Mouse (Mus musculus) kidney, postnatal 14 days (tissue): ENCODE measurements around the gene Setd7.
"Not testable (repeated sequence)": the region's sequence is repeated elsewhere in the genome, so short reads cannot be mapped to it uniquely, and the experiment has no call there.

Source experiments
- DNase-seq: peaks from one replicate; pipeline ENCODE4 v3.0.0; 2022; ENCODE audit warnings: mixed read lengths

The Setd7 gene

DNA sequence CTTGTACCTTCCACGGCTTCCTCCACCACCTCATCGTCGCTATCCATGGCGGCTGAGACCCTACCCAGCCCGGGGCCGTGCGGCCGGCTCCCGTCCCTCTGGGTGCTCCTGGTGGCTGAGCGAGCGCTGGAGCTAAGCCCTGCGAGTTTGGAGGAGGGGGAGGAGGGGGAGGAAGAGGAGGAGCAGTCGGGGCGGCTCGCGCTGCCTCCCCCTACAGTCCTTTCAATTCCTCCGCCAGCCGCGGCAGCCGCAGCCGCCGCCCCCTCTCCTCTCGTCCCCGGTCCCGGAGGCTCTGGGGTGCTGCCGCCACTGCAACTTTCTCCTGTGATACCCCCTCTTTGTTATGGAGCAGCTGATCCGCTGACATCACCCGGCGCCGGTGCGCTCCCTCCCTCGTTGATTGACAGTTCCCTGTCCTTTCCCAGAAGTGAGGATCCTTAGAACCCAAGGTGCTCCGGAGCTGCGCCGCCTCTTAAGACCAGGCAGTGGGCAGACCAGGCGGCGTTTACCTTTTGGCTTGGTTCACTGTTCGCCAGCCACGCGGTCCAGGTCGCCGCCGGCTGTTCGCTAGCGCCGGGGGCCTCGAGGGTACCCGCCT is at the start of gene Setd7:
Gene Setd7 (minus strand): TSS at position 369 of the 598 bp plus-strand sequence.
- DNase-seq = peak; percentile 88

- DNase-seq = no peak
These were observed 43.8 kb upstream of the Setd7 start for GRCm38 (mm10) chr3:51604489-51604888.

GRCm38 (mm10) chr3:51603705-51604291 is 43.1 kb upstream of the Setd7 start:
- peak; percentile 17 for DNase-seq

DNA sequence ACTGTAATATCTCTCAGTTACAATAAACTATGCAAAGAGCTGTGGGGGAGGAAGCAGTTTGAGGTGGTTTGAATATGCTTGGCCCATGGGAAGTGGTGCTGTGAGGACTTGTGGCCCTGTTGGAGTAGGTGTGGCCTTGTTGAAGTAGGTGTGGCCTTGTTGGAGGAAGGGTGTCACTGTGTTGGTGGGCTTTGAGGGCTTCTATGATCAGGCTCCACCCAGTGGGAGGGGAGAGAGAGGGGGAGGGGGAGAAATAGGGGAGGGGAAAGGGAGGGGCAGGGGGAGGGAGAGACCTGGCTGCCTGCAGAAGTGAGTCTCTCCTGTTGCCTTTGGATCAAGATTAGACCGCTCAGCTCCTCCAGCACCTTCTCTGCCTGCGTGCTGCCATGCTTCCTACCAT is 40.8 kb upstream of the Setd7 start:
- no peak for DNase-seq

GRCm38 (mm10) chr3:51600728-51601127 is 40.0 kb upstream of the Setd7 start:
- no peak for DNase-seq

DNA sequence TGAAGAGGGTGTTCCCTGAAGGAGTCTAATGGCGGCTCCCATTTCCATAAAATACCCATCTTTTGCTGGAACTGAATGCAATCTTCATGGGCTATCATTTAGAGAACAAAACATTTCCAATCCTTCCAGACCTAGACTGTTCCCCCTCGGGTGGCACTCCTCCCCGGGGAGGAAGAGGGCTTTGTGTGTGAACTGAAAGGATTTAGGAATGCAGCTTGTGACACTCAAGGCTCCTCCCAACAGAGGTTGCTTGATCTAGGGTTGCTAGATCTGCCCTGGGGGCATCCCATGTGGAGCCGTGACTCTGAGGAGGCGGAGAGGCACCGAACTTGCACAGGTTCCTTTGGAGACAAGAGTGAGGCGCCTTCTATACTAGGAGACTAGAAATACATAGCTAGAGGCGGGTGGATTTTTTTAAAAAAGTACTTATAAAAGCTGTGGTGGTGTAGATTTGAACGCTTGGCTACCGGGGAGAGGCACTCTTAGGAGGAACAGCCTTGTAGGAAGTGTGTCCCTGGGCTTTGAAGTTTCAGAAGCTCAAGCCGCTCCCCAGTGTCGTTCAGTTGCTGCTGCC is 38.5 kb upstream of the Setd7 start:
- no peak for DNase-seq

GRCm38 (mm10) chr3:51596538-51596937 is 35.9 kb upstream of the Setd7 start:
- DNase-seq = no peak

- no peak for DNase-seq
These were observed 32.8 kb upstream of the Setd7 start for GRCm38 (mm10) chr3:51593506-51593905.

DNA sequence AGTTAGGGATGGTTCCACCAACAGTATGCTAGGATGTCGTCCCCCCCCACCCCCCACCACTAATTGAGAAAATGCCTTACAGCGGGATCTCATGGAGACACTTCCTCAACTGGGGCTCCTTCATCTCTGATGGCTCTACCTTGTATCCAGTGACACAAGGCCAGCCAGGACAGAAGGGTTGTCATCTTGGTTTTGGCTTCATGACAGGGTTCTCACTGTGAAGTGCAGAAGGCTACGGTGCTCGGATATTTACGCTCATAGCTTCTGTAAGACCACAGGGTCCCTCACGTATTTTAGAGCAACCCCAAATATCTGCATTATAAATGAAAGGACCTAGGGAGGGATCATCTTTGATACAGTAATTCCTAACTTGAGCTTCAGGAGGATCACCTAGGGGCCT is 30.9 kb upstream of the Setd7 start:
- DNase-seq = no peak

- no peak for DNase-seq
These were observed 29.7 kb upstream of the Setd7 start for GRCm38 (mm10) chr3:51590207-51590892.

DNA sequence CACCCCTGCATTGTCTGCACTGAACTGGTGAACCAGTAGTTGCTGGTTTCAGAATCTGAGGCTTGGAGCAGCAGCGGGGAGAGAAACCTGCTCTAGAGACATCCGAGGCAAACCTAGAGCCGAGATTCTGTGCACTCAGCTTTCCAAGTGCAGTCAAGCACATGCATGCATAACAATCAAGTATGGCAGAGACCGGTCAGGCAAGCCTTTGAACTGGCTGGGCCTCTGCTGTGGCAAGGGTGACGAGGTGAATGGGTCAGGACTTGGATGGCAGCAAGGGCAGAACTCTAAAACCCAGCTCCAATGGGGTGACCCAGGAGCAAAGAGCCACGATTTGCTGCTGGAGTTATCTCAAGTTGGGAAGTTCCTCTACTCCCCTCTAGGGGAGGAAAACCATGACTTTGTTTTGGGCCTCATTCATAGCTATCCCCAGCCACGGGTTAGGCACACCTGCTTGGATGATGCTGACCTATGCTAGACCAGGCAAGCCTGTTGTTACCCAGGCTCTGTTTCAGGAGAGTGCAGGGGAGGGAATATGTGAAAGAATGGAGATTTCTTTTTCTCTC is 27.1 kb upstream of the Setd7 start:
- no peak for DNase-seq

DNA sequence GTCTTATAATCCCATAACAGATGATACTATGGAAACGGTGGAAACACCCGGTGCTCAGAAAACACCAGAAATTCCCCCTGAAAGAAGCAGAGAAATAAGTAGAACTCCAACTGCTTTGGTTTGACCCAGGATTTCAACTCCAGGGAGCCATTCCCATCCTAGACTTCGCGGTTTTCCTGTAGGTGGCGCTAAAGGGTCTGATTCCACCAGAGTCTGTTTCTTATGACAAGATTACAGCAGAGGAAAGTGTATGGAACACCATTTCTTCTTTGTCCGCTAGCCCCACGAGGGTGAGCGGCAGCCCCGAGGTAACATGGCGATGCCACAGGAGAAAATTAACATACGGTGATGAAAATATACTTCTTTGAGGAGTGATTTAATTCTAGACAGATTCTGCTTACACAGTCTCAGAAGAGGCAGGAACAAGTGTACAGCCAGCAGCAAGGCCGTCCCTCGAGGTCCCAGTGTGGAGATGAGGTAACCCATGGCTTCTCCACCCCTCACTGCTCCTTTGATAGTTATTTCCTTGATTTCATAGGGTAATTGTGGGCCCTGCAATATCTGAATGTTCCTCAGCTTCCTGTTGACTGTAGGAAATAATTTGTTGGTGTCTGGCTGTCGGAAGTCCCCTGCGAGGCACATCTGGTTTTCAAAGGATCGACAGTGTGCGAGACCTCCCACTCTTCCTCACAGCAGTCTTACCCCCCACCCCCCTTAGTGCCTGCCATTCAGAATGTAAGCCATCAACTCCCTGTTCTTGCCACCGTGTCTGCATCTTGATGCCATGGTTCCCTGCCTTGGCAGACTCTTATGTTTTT is 23.1 kb upstream of the Setd7 start:
- peak; percentile 84 for DNase-seq

GRCm38 (mm10) chr3:51579243-51579642 is 18.6 kb upstream of the Setd7 start:
- DNase-seq = not testable (repeated sequence)

GRCm38 (mm10) chr3:51577816-51578749 is 17.4 kb upstream of the Setd7 start:
- DNase-seq = peak; percentile 67

DNA sequence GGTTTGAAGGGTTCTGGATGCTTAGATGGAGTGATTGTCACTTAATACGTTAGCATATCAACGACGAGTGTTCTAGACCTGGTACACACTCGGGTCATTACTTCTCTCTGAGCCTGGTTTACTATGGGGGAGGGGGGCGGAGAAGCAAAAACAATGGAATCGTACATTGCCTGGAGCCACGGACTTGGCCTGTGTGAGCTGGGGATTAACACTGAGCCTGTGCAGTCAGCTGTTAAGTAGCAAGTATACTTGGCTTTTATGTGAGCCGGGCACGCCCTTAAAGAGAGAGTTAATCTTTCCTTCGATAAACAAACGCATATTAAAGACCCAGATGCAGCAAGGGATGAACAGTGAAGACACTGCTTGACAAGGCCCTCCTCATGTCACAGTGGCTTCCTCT is 16.7 kb upstream of the Setd7 start:
- DNase-seq = peak; percentile 37

DNA sequence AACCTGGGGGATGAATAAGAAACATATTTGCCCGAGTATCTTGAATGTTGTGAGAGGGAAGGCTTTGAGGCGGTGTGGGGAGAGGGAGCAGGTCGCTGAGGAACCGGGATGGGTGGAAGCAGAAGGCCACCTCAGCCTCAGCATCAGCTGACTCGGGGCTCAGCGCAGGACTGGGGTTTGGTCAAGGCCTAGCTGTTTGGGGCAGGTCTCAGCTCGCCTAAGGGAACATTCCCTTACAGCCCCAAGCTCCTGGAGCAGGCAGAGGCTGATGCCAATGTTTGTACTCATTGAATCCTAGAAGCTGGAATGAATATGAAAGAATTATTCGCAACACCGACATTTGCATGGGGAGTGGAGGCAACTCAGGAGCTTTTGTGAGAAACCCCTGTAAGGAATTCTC is 13.2 kb upstream of the Setd7 start:
- no peak for DNase-seq

DNA sequence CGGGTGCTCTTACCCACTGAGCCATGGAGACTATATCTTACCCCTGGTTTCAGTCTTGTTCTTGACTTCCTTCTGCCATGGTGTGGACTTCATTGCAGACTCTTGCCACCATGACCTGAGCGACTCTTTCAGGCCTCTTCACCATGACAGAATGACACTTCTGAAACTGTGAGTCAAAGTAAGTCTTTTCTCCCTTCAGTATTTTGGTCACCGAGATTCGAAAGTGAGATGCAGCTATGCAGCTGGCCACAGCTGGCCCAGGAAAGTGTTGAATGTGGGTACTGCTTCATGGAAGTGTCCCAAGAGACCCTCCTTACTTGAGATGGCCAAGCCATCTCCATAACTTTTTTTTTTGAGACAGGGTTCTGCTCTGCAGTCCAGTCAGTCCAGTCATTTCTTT is 9.5 kb upstream of the Setd7 start:
- DNase-seq = no peak

DNA sequence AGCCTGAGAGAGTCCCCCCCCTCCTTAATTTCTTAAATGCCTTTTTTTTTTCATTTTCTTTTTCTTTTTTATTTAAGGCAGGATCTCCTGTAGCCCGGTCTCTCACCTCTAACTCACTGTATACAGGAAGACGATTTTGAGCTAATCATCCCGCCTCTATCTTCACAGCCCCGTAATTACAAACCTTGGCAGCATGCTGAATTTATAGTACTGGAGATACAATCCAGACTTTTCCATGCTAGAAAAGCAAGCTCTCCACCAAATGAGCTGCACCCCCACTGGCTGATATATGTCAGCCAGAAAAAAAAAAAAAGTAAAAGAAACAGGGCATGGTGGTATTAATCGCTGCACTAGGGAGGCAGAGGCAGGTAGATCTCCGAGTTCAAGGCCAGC is 1.3 kb upstream of the Setd7 start:
- no peak for DNase-seq

DNA sequence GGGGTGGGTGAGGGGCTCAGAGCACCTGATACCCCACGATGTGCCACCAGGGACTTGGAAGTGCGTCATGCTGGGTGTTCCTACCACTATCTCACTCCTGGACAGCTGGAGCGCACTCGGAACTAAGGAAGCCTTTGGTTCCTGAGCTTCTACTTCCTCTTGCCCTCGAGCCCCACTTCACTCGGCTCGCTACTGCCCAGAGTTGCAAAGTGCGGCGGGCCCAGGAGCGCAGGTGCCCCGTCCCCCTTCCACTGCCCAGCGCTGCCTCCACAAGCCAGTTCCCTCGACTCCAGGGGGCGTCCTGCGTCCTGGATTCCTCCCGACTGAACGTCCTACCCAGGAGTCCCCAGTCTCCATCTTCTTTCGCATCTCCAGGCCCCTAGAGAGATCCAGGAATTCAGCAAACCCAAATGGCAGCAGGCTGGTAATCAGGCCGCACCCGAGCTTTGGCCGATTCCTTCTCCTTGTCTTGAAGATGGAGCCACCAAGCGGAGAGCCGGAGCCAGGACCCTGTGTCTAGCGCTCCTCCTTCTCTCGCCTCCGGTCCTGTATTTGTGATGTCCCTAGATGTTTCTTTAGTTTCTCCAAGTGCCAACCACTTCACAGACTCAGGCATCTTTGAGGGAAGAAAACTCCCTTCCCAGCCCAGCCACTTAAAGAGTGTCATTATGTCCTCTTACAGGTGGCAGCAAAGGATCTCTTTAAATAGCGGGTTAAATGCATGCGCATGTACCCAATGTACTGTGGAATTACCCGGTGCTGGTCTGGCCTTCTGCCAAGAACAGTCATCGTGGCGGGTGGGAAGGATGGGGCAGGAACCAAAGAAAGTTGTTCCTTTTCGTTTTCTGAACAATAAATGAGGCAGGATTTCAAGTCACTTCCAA is 672 bp upstream of the Setd7 start:
- DNase-seq = peak; percentile 71

DNA sequence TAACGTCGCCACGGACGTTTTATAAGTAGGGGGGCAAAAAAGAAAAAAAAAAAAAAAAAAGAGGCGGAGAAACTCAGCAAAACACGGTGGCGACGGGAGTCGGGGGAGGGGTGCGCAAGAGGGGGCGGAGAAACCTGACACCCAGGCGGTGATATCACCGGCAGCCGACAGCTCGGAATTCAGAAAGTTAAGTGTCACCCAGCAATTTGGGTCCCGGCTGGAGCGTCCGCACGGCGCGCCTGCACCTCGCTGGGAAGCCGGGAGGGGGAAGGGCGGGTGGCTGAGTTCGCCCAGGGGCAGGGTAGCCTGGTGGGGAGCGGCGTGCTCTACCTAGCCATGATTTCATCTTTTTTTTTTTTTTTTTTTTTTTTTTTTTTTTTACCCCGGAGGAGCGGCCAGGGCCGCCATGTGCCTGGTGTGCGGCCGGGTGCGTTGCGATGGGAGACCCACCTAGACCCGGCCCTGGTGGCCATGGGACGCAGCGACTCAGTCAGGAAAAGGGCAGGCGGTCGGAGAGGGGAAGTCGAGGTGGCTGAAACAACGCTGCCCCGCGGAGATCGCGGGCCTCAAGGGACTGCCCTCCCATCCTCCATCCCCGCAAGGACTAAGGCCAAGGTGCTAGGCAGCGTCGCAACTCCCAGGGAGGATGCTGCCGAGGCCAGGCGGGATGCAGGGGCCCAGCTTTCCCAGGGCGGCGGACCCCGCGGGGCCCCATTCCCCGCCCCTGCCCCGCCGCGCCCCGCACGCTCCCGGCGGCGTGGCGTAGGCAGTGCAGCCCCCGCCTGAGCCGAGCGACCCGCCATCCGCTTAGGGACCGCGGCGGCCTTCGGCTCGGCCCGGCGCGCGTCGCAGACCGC is 857 bp downstream of the Setd7 start:
- DNase-seq = peak; percentile 88
